Mouse (Mus musculus): ENCODE measurements at regions not wholly inside any gene's neighbourhood (a gene's known extent, or its start where the extent isn't known, plus 50 kb on each side); places are given as distances from the start of the nearest gene placed in this dataset.

GRCm38 (mm10) chr13:99787760-99788159 lies 113.1 kb downstream of the Cartpt start:
- TF ChIP-seq JUND (IDR thresholded peaks at IDR 0.05; ENCODE audit: low read depth, low read length), result no peak
- no peak for TF ChIP-seq EP300 (IDR thresholded peaks at IDR 0.05; ENCODE audit: low read depth in 1 of 2, low read length in 2 of 2)
- TF ChIP-seq MEF2A (IDR thresholded peaks at IDR 0.05; ENCODE audit: extremely low read depth, insufficient replicate concordance, low read depth, low read length, poor library complexity, severe bottlenecking), result no peak
- no peak for TF ChIP-seq TBP (IDR thresholded peaks at IDR 0.05; ENCODE audit: low read depth, low read length)
- TF ChIP-seq USF1 (IDR thresholded peaks at IDR 0.05; ENCODE audit: low read depth, low read length), result no peak
- no peak for TF ChIP-seq POLR2A (IDR thresholded peaks at IDR 0.05; ENCODE audit: control insufficient read depth in 1 of 2, insufficient read depth in 1 of 2, low read depth in 1 of 2, low read length in 2 of 2, poor library complexity in 1 of 2)
- TF ChIP-seq NRF1 (IDR thresholded peaks at IDR 0.05; ENCODE audit: insufficient read depth, low read depth, low read length, poor library complexity, severe bottlenecking), result no peak
- TF ChIP-seq TAL1 (IDR thresholded peaks at IDR 0.05; ENCODE audit: low read length), result no peak
- TF ChIP-seq MAZ (IDR thresholded peaks at IDR 0.05; ENCODE audit: low read depth, low read length), result no peak
- TF ChIP-seq CTCF (IDR thresholded peaks at IDR 0.05 in 2 of 3, conservative IDR thresholded peaks at IDR 0.05 in 1 of 3; ENCODE audit: control insufficient read depth in 1 of 3, insufficient read depth in 1 of 3, low read depth in 2 of 3, low read length in 3 of 3, poor library complexity in 1 of 3, severe bottlenecking in 1 of 3), result no peak
- no peak for TF ChIP-seq ETS1 (IDR thresholded peaks at IDR 0.05; ENCODE audit: low read depth, low read length)
- TF ChIP-seq USF2 (IDR thresholded peaks at IDR 0.05; ENCODE audit: borderline replicate concordance in 1 of 2, insufficient read depth in 1 of 2, low read depth in 1 of 2, low read length in 2 of 2), result no peak
- TF ChIP-seq CHD1 (IDR thresholded peaks at IDR 0.05; ENCODE audit: low read depth, low read length), result no peak
- TF ChIP-seq GABPA (IDR thresholded peaks at IDR 0.05; ENCODE audit: low read depth, low read length), result no peak
- TF ChIP-seq HCFC1 (IDR thresholded peaks at IDR 0.05; ENCODE audit: low read depth, low read length), result no peak
- TF ChIP-seq MYB (IDR thresholded peaks at IDR 0.05; ENCODE audit: low read depth, low read length), result no peak
- TF ChIP-seq SMC3 (IDR thresholded peaks at IDR 0.05; ENCODE audit: low read depth, low read length), result no peak
- Histone ChIP-seq H3K27ac (ENCODE audit: control insufficient read depth, low read depth, low read length) (no peak overlapping the region), H3K27me3 (ENCODE audit: control insufficient read depth in 1 of 2, insufficient read depth in 2 of 2, low read length in 2 of 2) (no peaks in the 10 kb centered on the region), H3K36me3 (ENCODE audit: control insufficient read depth in 1 of 2, insufficient read depth in 2 of 2, low read length in 2 of 2) (no peaks in the 10 kb centered on the region), H3K9ac (ENCODE audit: control insufficient read depth, low read depth, low read length, poor library complexity, severe bottlenecking) (no peak overlapping the region), H3K79me2 (ENCODE audit: control insufficient read depth, insufficient read depth, low read length, poor library complexity) (no peaks in the 10 kb centered on the region), H3K4me3 (ENCODE audit: control insufficient read depth in 1 of 2, insufficient read depth in 1 of 2, low read depth in 2 of 2, low read length in 2 of 2) (no peak overlapping the region), H3K9me3 (replicated peaks; ENCODE audit: insufficient read depth, low read length) (no peaks in the 10 kb centered on the region), H3K4me1 (ENCODE audit: control insufficient read depth in 1 of 2, insufficient read depth in 2 of 2, low read length in 2 of 2) (no peaks in the 10 kb centered on the region)
- DNase-seq (ENCODE audit: low read depth, low spot score), result no peak

GRCm38 (mm10) chr13:99785427-99785826 lies 115.5 kb downstream of the Cartpt start:
- Histone ChIP-seq H3K27me3 (ENCODE audit: control insufficient read depth in 1 of 2, insufficient read depth in 2 of 2, low read length in 2 of 2) (no peaks in the 10 kb centered on the region), H3K4me1 (ENCODE audit: control insufficient read depth in 1 of 2, insufficient read depth in 2 of 2, low read length in 2 of 2) (no peaks in the 10 kb centered on the region), H3K4me3 (ENCODE audit: control insufficient read depth in 1 of 2, insufficient read depth in 1 of 2, low read depth in 2 of 2, low read length in 2 of 2) (no peak overlapping the region), H3K9me3 (replicated peaks; ENCODE audit: insufficient read depth, low read length) (no peaks in the 10 kb centered on the region), H3K36me3 (ENCODE audit: control insufficient read depth in 1 of 2, insufficient read depth in 2 of 2, low read length in 2 of 2) (no peaks in the 10 kb centered on the region), H3K79me2 (ENCODE audit: control insufficient read depth, insufficient read depth, low read length, poor library complexity) (no peaks in the 10 kb centered on the region), H3K9ac (ENCODE audit: control insufficient read depth, low read depth, low read length, poor library complexity, severe bottlenecking) (no peak overlapping the region), H3K27ac (ENCODE audit: control insufficient read depth, low read depth, low read length) (no peak overlapping the region)
- no peak for DNase-seq (ENCODE audit: low read depth, low spot score)
- no peak for TF ChIP-seq E2F4 (IDR thresholded peaks at IDR 0.05; ENCODE audit: borderline replicate concordance, low read depth, low read length)
- no peak for TF ChIP-seq ZKSCAN1 (IDR thresholded peaks at IDR 0.05; ENCODE audit: low read depth, low read length)
- TF ChIP-seq JUND (IDR thresholded peaks at IDR 0.05; ENCODE audit: low read depth, low read length), result no peak
- TF ChIP-seq SIN3A (IDR thresholded peaks at IDR 0.05; ENCODE audit: low read length), result no peak
- TF ChIP-seq KAT2A (conservative IDR thresholded peaks at IDR 0.05; ENCODE audit: low read depth, low read length), result no peak
- TF ChIP-seq USF2 (IDR thresholded peaks at IDR 0.05; ENCODE audit: borderline replicate concordance in 1 of 2, insufficient read depth in 1 of 2, low read depth in 1 of 2, low read length in 2 of 2), result no peak
- TF ChIP-seq RAD21 (IDR thresholded peaks at IDR 0.05; ENCODE audit: low read depth, low read length), result no peak
- no peak for TF ChIP-seq CHD2 (IDR thresholded peaks at IDR 0.05; ENCODE audit: low read length)
- no peak for TF ChIP-seq MAZ (IDR thresholded peaks at IDR 0.05; ENCODE audit: low read depth, low read length)
- no peak for TF ChIP-seq ZMIZ1 (IDR thresholded peaks at IDR 0.05; ENCODE audit: low read depth, low read length)
- TF ChIP-seq UBTF (IDR thresholded peaks at IDR 0.05; ENCODE audit: borderline replicate concordance, insufficient read depth, low read depth, low read length), result no peak
- no peak for TF ChIP-seq HCFC1 (IDR thresholded peaks at IDR 0.05; ENCODE audit: low read depth, low read length)
- no peak for TF ChIP-seq RCOR1 (IDR thresholded peaks at IDR 0.05; ENCODE audit: low read depth, low read length)
- TF ChIP-seq MXI1 (IDR thresholded peaks at IDR 0.05; ENCODE audit: low read depth, low read length), result no peak
- no peak for TF ChIP-seq EP300 (IDR thresholded peaks at IDR 0.05; ENCODE audit: low read depth in 1 of 2, low read length in 2 of 2)
- no peak for TF ChIP-seq POLR2A (IDR thresholded peaks at IDR 0.05; ENCODE audit: control insufficient read depth in 1 of 2, insufficient read depth in 1 of 2, low read depth in 1 of 2, low read length in 2 of 2, poor library complexity in 1 of 2)
- TF ChIP-seq ZNF384 (IDR thresholded peaks at IDR 0.05; ENCODE audit: low read depth, low read length), result no peak
- no peak for TF ChIP-seq MAFK (IDR thresholded peaks at IDR 0.05; ENCODE audit: borderline replicate concordance, low read depth, low read length)
- TF ChIP-seq GATA1 (IDR thresholded peaks at IDR 0.05; ENCODE audit: low read depth, low read length), result no peak
